Mouse (Mus musculus) brain, embryonic 14.5 days (tissue): ENCODE data around the gene Olfr520.

Source experiments
- CTCF ChIP-seq: fragments of 200-500 bp; IDR thresholded peaks from 2 replicates; pipeline ENCODE4 v1.5.1; 2012; ENCODE audit warnings: inconsistent platforms, mild to moderate bottlenecking, moderate library complexity, borderline replicate concordance; ENCODE audit not compliant: insufficient read depth, insufficient read length; ENCODE audit errors: extremely low read depth
- POLR2A ChIP-seq: fragments of 200-500 bp; IDR thresholded peaks from 2 replicates; pipeline ENCODE4 v1.6.1; 2012; ENCODE audit warnings: mild to moderate bottlenecking, inconsistent platforms, borderline replicate concordance; ENCODE audit not compliant: poor library complexity, insufficient read depth, insufficient read length, severe bottlenecking; ENCODE audit errors: extremely low read depth

DNA sequence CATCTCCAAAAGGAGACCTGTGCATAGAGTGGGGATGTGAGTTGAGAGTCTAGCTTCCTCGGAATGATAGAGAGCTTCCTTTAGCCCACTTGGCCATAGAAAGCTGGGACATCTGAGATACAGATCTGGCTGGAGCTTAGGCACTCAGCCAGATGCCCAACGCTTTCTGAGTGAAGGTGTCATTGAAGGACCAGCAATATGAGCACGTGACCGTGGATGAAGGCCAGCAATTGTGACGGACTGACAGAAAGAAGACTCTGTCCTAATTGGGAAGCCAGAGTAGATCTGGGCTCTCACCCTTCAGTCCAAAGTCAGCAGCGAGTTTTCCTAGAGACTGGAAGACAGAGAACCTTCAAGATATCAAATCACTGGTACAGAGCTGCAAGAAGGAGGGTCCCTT, 22.4 kb upstream of the Olfr520 start:
- no peak for TF ChIP-seq CTCF
- no peak for TF ChIP-seq POLR2A
